ENCODE assay signal across 22 mouse cellular contexts in the genomic region with DNA sequence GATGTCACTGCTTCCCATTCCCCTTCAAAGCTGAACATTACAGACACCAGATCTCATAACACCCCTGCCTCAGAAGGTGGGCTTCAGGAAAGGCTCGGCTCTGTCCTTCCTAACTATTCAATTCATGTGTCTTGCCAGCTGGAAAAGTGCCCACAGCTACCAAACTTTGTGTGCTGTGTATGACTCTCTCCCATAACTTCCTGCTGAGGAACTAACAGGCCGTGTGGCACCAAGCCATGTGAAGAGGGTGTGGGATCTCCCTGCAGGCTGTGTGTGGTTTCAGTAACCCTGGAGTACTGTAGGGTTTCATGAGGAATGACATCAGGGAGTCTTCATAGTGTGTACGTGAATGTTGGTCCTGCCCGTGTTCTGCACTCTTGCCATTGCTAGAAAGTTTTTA.
DNase-seq lines count a peak whose midpoint lies in the region; ATAC-seq lines count a peak whose summit lies in the region.
"Had no signal": no experiment of that assay in that cellular context is flagged by ENCODE, and none has a peak within 500 bp of the region (broad histone marks: within the 10 kb centered on the region; RNA-seq: fewer than 3 reads in every experiment).

No protein-coding gene starts in this region.

- H3K27me3 ChIP-seq in embryonic facial prominence, embryonic 14.5 days (replicated peaks; ENCODE audit: control insufficient read depth, insufficient read depth, low read length) = no peaks in the 10 kb centered on the region
- H3K27me3 ChIP-seq in embryonic facial prominence, embryonic 10.5 days (replicated peaks; ENCODE audit: low read depth, poor library complexity, severe bottlenecking) = no peaks in the 10 kb centered on the region
- H3K27me3 ChIP-seq: forebrain, embryonic 13.5 days; heart, embryonic 13.5 days; intestine, embryonic 15.5 days; kidney, embryonic 15.5 days; limb, embryonic 12.5 days; liver, embryonic 15.5 days had no signal

- no peak overlapping the region for H3K4me3 ChIP-seq in embryonic facial prominence, embryonic 14.5 days (ENCODE audit: low read depth, low read length)
- H3K4me3 ChIP-seq in embryonic facial prominence, embryonic 10.5 days = no peak overlapping the region
- H3K4me3 ChIP-seq: forebrain, embryonic 13.5 days; heart, embryonic 13.5 days; intestine, embryonic 15.5 days; kidney, embryonic 15.5 days; limb, embryonic 12.5 days; liver, embryonic 15.5 days; myocyte had no signal

- 0 out of 2 replicates have a peak, but pooled peaks cover 4% of the 10 kb centered on the region for H3K4me1 ChIP-seq in embryonic facial prominence, embryonic 14.5 days (ENCODE audit: control insufficient read depth, insufficient read depth, low read length)
- no peaks in the 10 kb centered on the region; the same call in 1 of the 2 replicates for H3K4me1 ChIP-seq in embryonic facial prominence, embryonic 10.5 days
- H3K4me1 ChIP-seq: heart, embryonic 13.5 days; intestine, embryonic 15.5 days; kidney, embryonic 15.5 days; liver, embryonic 15.5 days had no signal

- 53% methylated on average over 4 of the region's 4 CpGs for WGBS in embryonic facial prominence, embryonic 14.5 days
- 88% methylated on average over 4 of the region's 4 CpGs for WGBS in embryonic facial prominence, embryonic 10.5 days

- intact Hi-C loops in left cerebral cortex, postnatal 4 days (cut with DNase I) = no loop called here
- intact Hi-C loops in left cerebral cortex, postnatal 14 days (cut with DNase I) = no loop called here

- no peak overlapping the region for H3K4me2 ChIP-seq in embryonic facial prominence, embryonic 14.5 days (ENCODE audit: low read depth, low read length)
- H3K4me2 ChIP-seq: forebrain, embryonic 13.5 days; heart, embryonic 13.5 days; intestine, embryonic 15.5 days; kidney, embryonic 15.5 days; limb, embryonic 12.5 days; liver, embryonic 15.5 days had no signal

- no peaks in the 10 kb centered on the region for H3K36me3 ChIP-seq in embryonic facial prominence, embryonic 14.5 days (ENCODE audit: control insufficient read depth, insufficient read depth, low read length)
- H3K36me3 ChIP-seq in embryonic facial prominence, embryonic 10.5 days (replicated peaks) = no peaks in the 10 kb centered on the region
- H3K36me3 ChIP-seq: heart, embryonic 13.5 days; intestine, embryonic 15.5 days; kidney, embryonic 15.5 days; limb, embryonic 12.5 days; liver, embryonic 15.5 days had no signal

- peak; percentile 55 for DNase-seq in embryonic facial prominence, embryonic 14.5 days (ENCODE audit: low spot score)
- DNase-seq in embryonic facial prominence, embryonic 10.5 days (ENCODE audit: low spot score) = no peak
- peak; percentile 23 for DNase-seq in left cerebral cortex, postnatal 4 days
- no peak for DNase-seq in left cerebral cortex, postnatal 14 days (ENCODE audit: low spot score in 2 of 2)
- DNase-seq in testis, postnatal 10 days (ENCODE audit: low spot score) = peak; percentile 43
- DNase-seq in testis, postnatal 14 days (ENCODE audit: low spot score) = no peak
- DNase-seq in lung, postnatal 4 days = peak; percentile 48 to 66
- DNase-seq in cerebellum, adult 9-11 months = no peak
- DNase-seq: embryo, embryonic 11 days; gastrocnemius, postnatal 36 days; retina, postnatal 1 day; right cerebral cortex, postnatal 4 days; thymus, adult 2 months had no signal

- ATAC-seq in embryonic facial prominence, embryonic 14.5 days (ENCODE audit: low read depth) = peak; percentile 50; the same call in 1 of the 2 replicates
- ATAC-seq: activated CD4-positive, CD25-positive, alpha-beta regulatory T cell, adult 4 months; forebrain, embryonic 13.5 days; intestine, embryonic 15.5 days; Patski had no signal

- no peak overlapping the region for H3K9ac ChIP-seq in embryonic facial prominence, embryonic 14.5 days (ENCODE audit: low read depth, low read length)
- H3K9ac ChIP-seq: forebrain, embryonic 13.5 days; heart, embryonic 13.5 days; intestine, embryonic 15.5 days; kidney, embryonic 15.5 days; limb, embryonic 12.5 days; liver, embryonic 15.5 days had no signal

- H3K27ac ChIP-seq in embryonic facial prominence, embryonic 14.5 days (replicated peaks; ENCODE audit: low read depth, low read length) = no peak overlapping the region
- no peak overlapping the region for H3K27ac ChIP-seq in embryonic facial prominence, embryonic 10.5 days (replicated peaks)
- H3K27ac ChIP-seq: forebrain, embryonic 13.5 days; heart, embryonic 13.5 days; intestine, embryonic 15.5 days; kidney, embryonic 15.5 days; limb, embryonic 12.5 days; liver, embryonic 15.5 days had no signal

- no peaks in the 10 kb centered on the region for H3K9me3 ChIP-seq in embryonic facial prominence, embryonic 14.5 days (ENCODE audit: control insufficient read depth, low read length)
- H3K9me3 ChIP-seq in embryonic facial prominence, embryonic 10.5 days = no peaks in the 10 kb centered on the region
- H3K9me3 ChIP-seq: forebrain, embryonic 13.5 days; heart, embryonic 13.5 days; intestine, embryonic 15.5 days; kidney, embryonic 15.5 days; limb, embryonic 12.5 days; liver, embryonic 15.5 days had no signal

Comparison
In these comparisons a context has a peak if more than half of its experiments do, and no peak if none do; other contexts are left out.
1. DNase-seq: peak in embryonic facial prominence, embryonic 14.5 days (single experiment), left cerebral cortex, postnatal 4 days (single experiment), testis, postnatal 10 days (single experiment) and lung, postnatal 4 days (2 of 2); none in embryonic facial prominence, embryonic 10.5 days (single experiment), left cerebral cortex, postnatal 14 days (0 of 2), testis, postnatal 14 days (single experiment) and cerebellum, adult 9-11 months (single experiment).